Mouse (Mus musculus): Measurements from ENCODE around the gene Caap1. TPM values are rescaled to one million over a fixed set of nuclear protein-coding genes. Genes with fewer than 3 reads are reported as not detected.

Gene Caap1
- 36.7 TPM for polyA plus RNA-seq (2014; fragmentation: Illumina TruSeq; extraction: RNeasy Lipid Tissue Mini Kit (QIAGEN cat#74804))

GRCm38 (mm10) chr4:94556265-94557054 is at the start of gene Caap1, which contains the start of gene Gm10306:
Caap1 (minus strand) TSS chr4:94556796.
Gm10306 (plus strand) TSS chr4:94556546.

GRCm38 (mm10) chr4:94603031-94603629 is 46.5 kb upstream of the Caap1 start, which contains the start of gene Plaa:
Plaa (minus strand) TSS chr4:94603244.

Other genes with a start within 250 kb of the Caap1 start
- gene Gm10306, start 250 bp downstream of the Caap1 start, polyA plus RNA-seq (2014; fragmentation: Illumina TruSeq; extraction: RNeasy Lipid Tissue Mini Kit (QIAGEN cat#74804)), result not detected
- 224 TPM for gene Plaa, start 46.4 kb upstream of the Caap1 start, polyA plus RNA-seq (2014; fragmentation: Illumina TruSeq; extraction: RNeasy Lipid Tissue Mini Kit (QIAGEN cat#74804))
- 130 TPM for gene Ift74, start 57.7 kb upstream of the Caap1 start, polyA plus RNA-seq (2014; fragmentation: Illumina TruSeq; extraction: RNeasy Lipid Tissue Mini Kit (QIAGEN cat#74804))
- gene Lrrc19, start 93.3 kb upstream of the Caap1 start, polyA plus RNA-seq (2014; fragmentation: Illumina TruSeq; extraction: RNeasy Lipid Tissue Mini Kit (QIAGEN cat#74804)), result not detected
- 22.1 TPM for gene Tek, start 182.5 kb upstream of the Caap1 start, polyA plus RNA-seq (2014; fragmentation: Illumina TruSeq; extraction: RNeasy Lipid Tissue Mini Kit (QIAGEN cat#74804))

All from ovary, adult 10 weeks (tissue).